Mouse (Mus musculus): ENCODE measurements around the gene Trex2. TPM values are rescaled to one million over a fixed set of nuclear protein-coding genes. Genes with fewer than 3 reads are reported as not detected.
A peak's percentile ranks its signal among the peaks of the same experiment; 100 is the strongest.
"Not testable (repeated sequence)": the region's sequence is repeated elsewhere in the genome, so short reads cannot be mapped to it uniquely, and the experiment has no call there.

The Trex2 gene
- total RNA-seq, 4 experiments from 2014 or later, result 0.34 TPM; not detected in 3

DNA sequence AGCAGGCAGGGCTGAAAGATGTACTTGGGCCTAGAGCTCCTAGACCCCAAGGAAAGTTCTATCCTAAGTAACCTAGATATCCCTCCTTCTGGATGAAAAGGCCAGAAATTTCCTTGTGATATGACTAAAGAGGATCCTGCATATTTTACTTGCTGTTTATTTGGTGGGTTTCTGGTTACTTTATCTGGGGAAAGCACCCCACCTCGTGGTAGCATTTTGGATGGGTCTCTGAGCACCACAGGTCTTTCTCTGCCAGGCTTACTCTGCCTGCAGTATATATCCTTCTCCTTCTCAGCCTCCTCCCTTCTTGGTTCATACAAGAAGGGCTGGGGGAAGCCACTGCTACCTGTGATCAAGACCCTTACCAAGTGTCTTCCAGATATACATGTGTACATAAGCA lies 22.4 kb downstream of the Trex2 start:
- DNase-seq, result no peak

DNA sequence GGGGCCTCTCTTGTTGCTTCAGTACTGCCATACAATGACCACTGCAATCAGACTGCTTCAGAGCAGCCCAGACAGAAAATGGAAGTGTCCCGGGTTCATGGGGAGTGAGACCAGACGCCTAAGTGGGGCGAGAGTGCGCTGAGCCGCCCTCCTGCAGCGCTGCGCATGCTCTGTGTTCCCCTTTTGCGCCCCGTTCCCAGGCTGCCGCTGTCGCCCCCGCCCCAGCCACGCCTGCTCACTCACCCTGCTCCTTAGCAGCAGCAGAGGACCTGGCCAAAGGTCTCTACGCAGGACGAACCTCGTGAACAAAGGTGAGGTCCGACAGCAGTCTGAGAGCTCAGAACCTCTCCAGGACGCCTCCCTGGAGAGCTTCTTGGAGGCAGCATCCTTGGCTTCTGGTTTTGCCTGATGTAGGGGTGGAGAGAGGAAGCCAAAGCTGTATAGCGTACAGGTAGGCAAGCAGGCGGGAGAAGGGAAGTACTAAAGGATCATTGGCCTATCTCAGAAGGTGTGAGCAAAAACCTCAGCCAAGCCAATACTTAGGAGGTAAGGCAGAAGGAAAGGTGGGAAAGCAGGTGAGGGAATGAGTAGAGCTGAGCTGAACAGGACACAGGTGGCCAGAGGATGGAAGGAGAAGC lies 24.1 kb downstream of the Trex2 start, which contains the start of gene Zfp92:
Gene Zfp92 (plus strand): TSS at position 217 of the 638 bp plus-strand sequence.
- no peak for DNase-seq

DNA sequence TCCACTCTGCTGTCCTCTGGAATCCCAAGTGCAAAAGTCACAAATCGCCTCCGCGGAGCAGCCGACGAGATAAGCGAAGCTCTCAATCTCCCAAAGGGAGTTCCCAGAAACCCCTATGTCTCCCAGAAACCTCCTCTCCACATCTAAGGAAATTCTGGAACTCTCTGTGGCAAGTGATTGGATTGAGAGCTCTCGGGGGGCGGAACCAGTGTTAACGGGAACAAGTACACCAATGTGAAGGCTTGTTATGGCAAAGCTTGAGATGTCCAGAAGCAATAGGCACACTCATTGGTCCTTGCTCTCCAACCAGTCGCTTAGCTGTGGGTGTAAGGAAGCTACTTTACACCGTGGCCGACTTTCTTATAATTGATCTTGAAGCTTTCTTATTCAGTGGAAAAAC lies 33.5 kb downstream of the Trex2 start:
- DNase-seq, result no peak

DNA sequence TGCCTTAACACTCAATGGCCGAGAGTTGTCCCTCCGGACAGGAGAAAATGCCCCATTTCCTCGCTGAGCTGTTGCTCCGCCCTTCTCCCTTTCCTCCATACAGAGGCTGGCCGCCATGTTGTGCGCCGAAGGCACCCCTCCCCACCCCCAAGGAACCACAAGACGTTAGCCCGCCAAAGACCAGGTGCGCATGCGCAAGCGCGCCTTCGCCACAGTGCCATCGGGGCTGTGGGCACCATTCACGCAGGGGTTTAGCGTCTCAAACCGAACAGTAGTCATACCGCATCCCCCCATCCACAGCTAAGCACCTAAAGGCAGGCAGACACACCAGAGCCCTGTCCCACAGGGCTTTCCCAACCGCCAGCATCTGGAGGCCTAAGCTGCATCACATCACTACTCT lies 34.2 kb downstream of the Trex2 start:
- no peak for DNase-seq

DNA sequence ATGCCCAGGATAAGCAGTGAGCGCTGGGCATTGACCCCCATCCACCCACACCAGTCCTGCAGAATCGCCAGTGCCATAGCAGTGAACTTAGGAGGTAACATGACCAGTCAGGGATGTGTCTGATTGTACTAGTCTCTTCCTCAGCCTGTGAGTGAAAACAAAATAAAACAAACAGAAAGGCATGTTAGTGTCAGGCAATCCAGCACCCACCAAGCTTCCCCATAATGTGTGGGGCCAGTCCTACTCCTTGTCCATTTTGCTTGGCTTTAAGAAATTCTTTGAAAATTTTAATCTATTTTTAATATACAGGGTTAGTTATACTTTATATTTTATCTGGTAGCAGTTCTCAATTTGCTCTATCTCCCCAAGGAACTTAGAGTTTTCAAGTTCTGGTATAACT lies 36.5 kb downstream of the Trex2 start, which contains the start of gene Gm18336:
Gene Gm18336 (minus strand): TSS at position 101 of the 400 bp plus-strand sequence.
- DNase-seq, result not testable (repeated sequence)

DNA sequence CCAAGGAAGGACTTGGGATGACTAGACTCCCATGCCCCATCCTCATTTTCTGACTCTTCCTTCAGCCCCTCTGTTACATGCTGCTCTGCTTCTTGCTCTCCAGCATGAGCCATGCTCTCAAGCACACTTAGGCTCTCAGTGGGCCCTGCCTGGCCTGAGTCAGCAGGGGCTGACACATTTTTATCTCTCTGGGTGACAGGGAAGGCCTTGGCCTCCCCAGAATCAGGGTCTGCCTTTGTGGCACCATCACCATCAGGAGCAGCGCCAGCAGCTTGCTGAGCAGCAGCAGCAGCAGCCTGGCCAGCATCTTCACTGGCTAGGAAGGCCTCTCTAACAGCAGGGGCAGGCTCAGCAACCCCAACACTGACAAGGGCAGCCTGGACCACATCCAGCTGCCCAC lies 38.7 kb downstream of the Trex2 start:
- peak; percentile 47 for DNase-seq

DNA sequence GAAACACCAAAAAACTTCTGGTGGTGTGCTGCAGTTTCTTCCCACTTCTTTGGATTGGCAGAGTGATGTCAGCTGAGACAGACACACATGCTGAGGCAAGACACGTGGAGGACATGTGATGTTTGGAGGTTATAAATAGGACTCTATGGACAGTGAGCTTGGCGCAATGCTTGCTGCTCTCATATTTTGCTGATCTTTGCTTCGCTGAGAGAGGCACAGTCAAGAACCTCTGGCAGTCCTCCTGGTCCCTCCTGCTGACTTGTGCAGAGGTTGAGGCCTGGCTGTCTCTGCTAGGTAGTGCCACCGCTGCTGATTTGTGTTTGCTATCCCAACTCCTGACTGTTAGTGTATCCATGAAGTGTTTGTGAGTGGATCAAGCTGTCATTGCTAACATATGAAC lies 43.7 kb downstream of the Trex2 start:
- no peak for DNase-seq

DNA sequence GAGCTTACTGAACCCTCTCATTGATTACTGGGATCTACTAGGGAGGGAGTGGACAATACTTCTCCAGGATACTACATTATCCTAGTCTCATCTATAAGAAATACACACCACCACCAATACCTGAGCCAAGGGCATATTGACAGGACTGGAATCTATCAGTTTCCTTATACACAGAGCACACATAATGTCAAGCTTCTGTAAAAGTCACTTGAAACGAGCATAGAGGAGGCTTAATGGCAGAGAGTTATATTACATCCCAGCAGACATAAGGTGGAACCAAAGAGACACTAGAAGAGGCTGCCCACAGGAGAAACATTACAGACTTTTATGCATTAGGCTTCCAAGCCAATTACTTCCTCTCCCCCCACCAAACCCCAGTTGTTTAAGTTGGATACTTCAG lies 50.2 kb downstream of the Trex2 start:
- DNase-seq, result no peak

DNA sequence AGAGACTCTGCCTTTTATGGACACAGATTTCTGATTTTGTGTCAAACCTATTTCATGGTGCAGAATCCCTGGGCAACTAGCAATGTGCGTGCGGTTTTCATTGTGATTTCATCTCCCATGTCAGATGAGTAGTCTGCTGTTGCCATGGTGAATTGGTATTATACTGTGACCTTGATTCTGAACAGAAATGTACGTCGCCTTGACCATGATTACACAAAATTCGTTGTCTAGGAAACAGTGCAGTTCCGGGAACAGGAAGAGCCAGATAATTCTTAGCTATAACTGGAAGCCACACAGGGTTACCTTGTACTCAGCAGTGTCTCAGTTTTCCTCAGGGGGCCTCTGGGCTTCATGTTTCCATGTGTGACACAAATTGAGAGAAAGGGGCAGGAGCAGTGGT lies 50.7 kb downstream of the Trex2 start:
- peak; percentile 8 for DNase-seq

Other genes with a start within 250 kb of the Trex2 start
- gene Xlr3b, start 243.1 kb downstream of the Trex2 start, total RNA-seq (2022), result 10 to 100 TPM in 2 of 4 experiments, 1 to 10 TPM in 2; 2.5 to 34.0 (median 13.8) TPM
- 1 to 10 TPM in 2 of 4 experiments, not detected in 2; 1.9 to 2.6 TPM for gene Xlr4b, start 221.0 kb downstream of the Trex2 start, total RNA-seq (2022)
- 10 to 100 TPM in 3 of 4 experiments, 1 to 10 TPM in 1; 9.7 to 11.8 (median 11.6) TPM for gene F8a, start 207.1 kb downstream of the Trex2 start, total RNA-seq (2022)
- 1 to 10 TPM in 2 of 4 experiments, not detected in 2; 1.4 to 5.8 TPM for gene Xlr4c, start 192.2 kb downstream of the Trex2 start, total RNA-seq (2022)
- not detected for gene Xlr3c, start 170.0 kb downstream of the Trex2 start, total RNA-seq (2022)
- gene Xlr5a, start 142.4 kb downstream of the Trex2 start, total RNA-seq (2022), result not detected
- not detected for gene Xlr5c, start 142.4 kb downstream of the Trex2 start, total RNA-seq (2022)
- not detected for gene Gm45015, start 98.5 kb downstream of the Trex2 start, total RNA-seq (2022)
- gene Zfp275, start 92.7 kb downstream of the Trex2 start, total RNA-seq (2022), result 10 to 100 TPM; 21.8 to 25.4 (median 22.7) TPM
- gene Gm18336, start 36.6 kb downstream of the Trex2 start, total RNA-seq (2022), result not detected
- gene Zfp92, start 24.2 kb downstream of the Trex2 start, total RNA-seq (2022), result 1 to 10 TPM in 1 of 4 experiments, under 1 TPM in 3; 0.42 to 1.1 (median 0.64) TPM
- gene Haus7, start 23.7 kb upstream of the Trex2 start, total RNA-seq (2022), result 10 to 100 TPM; 19.0 to 57.4 (median 39.0) TPM
- 100 to 1,000 TPM; 251 to 364 (median 310) TPM for gene Bgn, start 48.3 kb upstream of the Trex2 start, total RNA-seq (2022)
- 100 to 1,000 TPM in 1 of 4 experiments, 10 to 100 TPM in 3; 68.5 to 100 (median 79.5) TPM for gene Atp2b3, start 67.7 kb upstream of the Trex2 start, total RNA-seq (2022)
- 1 to 10 TPM in 1 of 4 experiments, under 1 TPM in 3; 0.17 to 1.1 (median 0.52) TPM for gene Dusp9, start 204.1 kb upstream of the Trex2 start, total RNA-seq (2022)
- gene Pnck, start 224.8 kb upstream of the Trex2 start, total RNA-seq (2022), result 10 to 100 TPM; 10.6 to 29.6 (median 18.5) TPM
- 100 to 1,000 TPM in 3 of 4 experiments, 10 to 100 TPM in 1; 63.8 to 185 (median 134) TPM for gene Slc6a8, start 237.8 kb upstream of the Trex2 start, total RNA-seq (2022)

Data from adrenal gland, adult 8-10 months (tissue).